Mouse (Mus musculus) midbrain, embryonic 16.5 days (tissue): Measurements from ENCODE around the gene Hcar2. TPM values are rescaled to one million over a fixed set of nuclear protein-coding genes. Genes with fewer than 3 reads are reported as not detected.

Source experiments
- ATAC-seq: fragments of 200-750 bp; cut with Nextera tagmentation; 2 replicates; pipeline ENCODE4 v1.8.0; 2017; ENCODE audit warnings: moderate TSS enrichment
- H3K27ac ChIP-seq: fragments of 300-500 bp; sonication (generic); 2 replicates; pipeline ENCODE4 v1.5.1; 2014; ENCODE audit warnings: mild to moderate bottlenecking, low read length, mixed read lengths
- H3K27me3 ChIP-seq: fragments of 300-500 bp; sonication (generic); 2 replicates; pipeline ENCODE4 v1.6.1; 2014; ENCODE audit warnings: low read depth, low read length, mixed read lengths; ENCODE audit not compliant: control insufficient read depth, insufficient read depth
- H3K36me3 ChIP-seq: fragments of 300-500 bp; sonication (generic); 2 replicates; pipeline ENCODE4 v1.6.1; 2014; ENCODE audit warnings: mild to moderate bottlenecking, low read length, moderate library complexity, mixed read lengths; ENCODE audit not compliant: control insufficient read depth, insufficient read depth
- H3K4me1 ChIP-seq: fragments of 300-500 bp; sonication (generic); 2 replicates; pipeline ENCODE4 v1.6.1; 2014; ENCODE audit warnings: mild to moderate bottlenecking, low read length, mixed read lengths; ENCODE audit not compliant: control insufficient read depth, insufficient read depth
- H3K4me2 ChIP-seq: fragments of 300-500 bp; sonication (generic); 2 replicates; pipeline ENCODE4 v1.6.1; 2014; ENCODE audit warnings: mild to moderate bottlenecking, low read length, mixed read lengths
- H3K4me3 ChIP-seq: fragments of 300-500 bp; sonication (generic); 2 replicates; pipeline ENCODE4 v1.5.1; 2014; ENCODE audit warnings: low read depth, mild to moderate bottlenecking, low read length, moderate library complexity, mixed read lengths
- H3K9ac ChIP-seq: fragments of 300-500 bp; sonication (generic); 2 replicates; pipeline ENCODE4 v1.6.1; 2014; ENCODE audit warnings: low read depth, low read length, mixed read lengths
- H3K9me3 ChIP-seq: fragments of 300-500 bp; sonication (generic); replicated peaks from 2 replicates; pipeline ENCODE4 v1.6.1; 2014; ENCODE audit warnings: mild to moderate bottlenecking, low read length, mixed read lengths; ENCODE audit not compliant: control insufficient read depth, poor library complexity, severe bottlenecking
- WGBS: fragments of 180-500 bp; shearing (Covaris S2); extraction: QIAGEN DNeasy Blood & Tissue Kit; methylation state at CpG from one replicate; pipeline ENCODE4 v1.1.7; 2014; 5-methylcytosine and 5-hydroxymethylcytosine counted together
- polyA plus RNA-seq: library from polyadenylated mRNA; unstranded; fragments of >200 nt; fragmentation: Nextera tagmentation; extraction: Ambion mirVana; gene quantifications from 2 replicates; pipeline ENCODE4 v1.2.1, GENCODE M21; 2015

The Hcar2 gene
- polyA plus RNA-seq, 1 experiment from 2014 or later: not detected

GRCm38 (mm10) chr5:123851398-123851797 is 13.9 kb downstream of the Hcar2 start:
- Histone ChIP-seq H3K36me3 (no peaks in the 10 kb centered on the region), H3K27ac (no peak overlapping the region), H3K27me3 (no peaks in the 10 kb centered on the region), H3K4me1 (no peaks in the 10 kb centered on the region), H3K4me3 (no peak overlapping the region), H3K9ac (0 out of 2 replicates have a peak overlapping the region, but pooled peaks have one; percentile 6), H3K9me3 (no peaks in the 10 kb centered on the region), H3K4me2 (no peak overlapping the region)
- ATAC-seq: no peak
- 75% methylated on average over 2 of the region's 2 CpGs for WGBS

GRCm38 (mm10) chr5:123844316-123844715 is 21.0 kb downstream of the Hcar2 start:
- no peak for ATAC-seq
- H3K9me3 ChIP-seq: no peaks in the 10 kb centered on the region
- no peaks in the 10 kb centered on the region for H3K36me3 ChIP-seq
- no peaks in the 10 kb centered on the region for H3K4me1 ChIP-seq
- H3K4me2 ChIP-seq: no peak overlapping the region
- no peak overlapping the region for H3K9ac ChIP-seq
- no peaks in the 10 kb centered on the region for H3K27me3 ChIP-seq
- no peak overlapping the region for H3K27ac ChIP-seq
- H3K4me3 ChIP-seq: no peak overlapping the region
- WGBS: 94% methylated on average over 14 of the region's 14 CpGs

- H3K4me1 ChIP-seq: no peaks in the 10 kb centered on the region
- no peak overlapping the region for H3K27ac ChIP-seq
- no peaks in the 10 kb centered on the region for H3K9me3 ChIP-seq
- no peak for ATAC-seq
- H3K4me2 ChIP-seq: no peak overlapping the region
- no peak overlapping the region for H3K4me3 ChIP-seq
- 23% methylated on average over 4 of the region's 4 CpGs for WGBS
- H3K27me3 ChIP-seq: no peaks in the 10 kb centered on the region
- H3K9ac ChIP-seq: no peak overlapping the region
- no peaks in the 10 kb centered on the region for H3K36me3 ChIP-seq
Measured at GRCm38 (mm10) chr5:123843816-123844215, 21.5 kb downstream of the Hcar2 start.

- H3K27me3 ChIP-seq: no peaks in the 10 kb centered on the region
- H3K4me3 ChIP-seq: no peak overlapping the region
- H3K4me2 ChIP-seq: no peak overlapping the region
- no peak overlapping the region for H3K27ac ChIP-seq
- H3K9me3 ChIP-seq: no peaks in the 10 kb centered on the region
- H3K36me3 ChIP-seq: no peaks in the 10 kb centered on the region
- 78% methylated on average over 3 of the region's 3 CpGs for WGBS
- H3K4me1 ChIP-seq: no peaks in the 10 kb centered on the region
- no peak for ATAC-seq
- H3K9ac ChIP-seq: no peak overlapping the region
Measured at GRCm38 (mm10) chr5:123842935-123843282, 22.4 kb downstream of the Hcar2 start.

- WGBS: 57% methylated on average over 11 of the region's 11 CpGs
- H3K4me2 ChIP-seq: no peak overlapping the region
- H3K27me3 ChIP-seq: no peaks in the 10 kb centered on the region
- H3K4me3 ChIP-seq: no peak overlapping the region
- ATAC-seq: no peak
- H3K27ac ChIP-seq: no peak overlapping the region
- no peak overlapping the region for H3K9ac ChIP-seq
- H3K9me3 ChIP-seq: no peaks in the 10 kb centered on the region
- no peaks in the 10 kb centered on the region for H3K36me3 ChIP-seq
- H3K4me1 ChIP-seq: no peaks in the 10 kb centered on the region
Measured at GRCm38 (mm10) chr5:123842221-123842934, 22.9 kb downstream of the Hcar2 start.

- WGBS: 45% methylated on average over 4 of the region's 4 CpGs
- Histone ChIP-seq H3K27me3 (no peaks in the 10 kb centered on the region), H3K9ac (no peak overlapping the region), H3K4me3 (no peak overlapping the region), H3K4me2 (no peak overlapping the region), H3K27ac (no peak overlapping the region), H3K9me3 (no peaks in the 10 kb centered on the region), H3K36me3 (no peaks in the 10 kb centered on the region), H3K4me1 (no peaks in the 10 kb centered on the region)
- no peak for ATAC-seq
Measured at GRCm38 (mm10) chr5:123837371-123837770, 27.9 kb downstream of the Hcar2 start.

- no peaks in the 10 kb centered on the region for H3K27me3 ChIP-seq
- no peaks in the 10 kb centered on the region for H3K4me1 ChIP-seq
- ATAC-seq: no peak
- H3K27ac ChIP-seq: no peak overlapping the region
- 75% methylated on average over 3 of the region's 3 CpGs for WGBS
- H3K9ac ChIP-seq: no peak overlapping the region
- H3K36me3 ChIP-seq: no peaks in the 10 kb centered on the region
- H3K4me3 ChIP-seq: no peak overlapping the region
- no peaks in the 10 kb centered on the region for H3K9me3 ChIP-seq
- H3K4me2 ChIP-seq: no peak overlapping the region
Measured at GRCm38 (mm10) chr5:123834836-123835235, 30.5 kb downstream of the Hcar2 start.

- Histone ChIP-seq H3K9me3 (no peaks in the 10 kb centered on the region), H3K27ac (no peak overlapping the region), H3K9ac (no peak overlapping the region), H3K27me3 (no peaks in the 10 kb centered on the region), H3K4me2 (no peak overlapping the region), H3K36me3 (no peaks in the 10 kb centered on the region), H3K4me1 (no peaks in the 10 kb centered on the region), H3K4me3 (no peak overlapping the region)
- WGBS: 91% methylated on average over 7 of the region's 7 CpGs
- no peak for ATAC-seq
Measured at GRCm38 (mm10) chr5:123832309-123832708, 33.0 kb downstream of the Hcar2 start.

- Histone ChIP-seq H3K27ac (no peak overlapping the region), H3K4me2 (no peak overlapping the region), H3K36me3 (no peaks in the 10 kb centered on the region), H3K4me3 (no peak overlapping the region), H3K9ac (no peak overlapping the region), H3K4me1 (no peaks in the 10 kb centered on the region), H3K27me3 (no peaks in the 10 kb centered on the region), H3K9me3 (no peaks in the 10 kb centered on the region)
- WGBS: 82% methylated on average over 6 of the region's 6 CpGs
- ATAC-seq: no peak
Measured at GRCm38 (mm10) chr5:123827659-123828091, 37.6 kb downstream of the Hcar2 start.
